Mouse (Mus musculus) lung, postnatal 0 days (tissue): ENCODE measurements around the gene Dlgap1. TPM values are rescaled to one million over a fixed set of nuclear protein-coding genes. Genes with fewer than 3 reads are reported as not detected.
"Not testable (repeated sequence)": the region's sequence is repeated elsewhere in the genome, so short reads cannot be mapped to it uniquely, and the experiment has no call there.

Source experiments
- ATAC-seq: fragments of 200-750 bp; cut with Nextera tagmentation; 2 replicates; pipeline ENCODE4 v1.8.0; 2017; ENCODE audit warnings: moderate library complexity
- DNase-seq: peaks from one replicate; pipeline ENCODE4 v3.0.0-alpha.2; 2016; ENCODE audit warnings: low spot score
- H3K27ac ChIP-seq: fragments of 300-500 bp; sonication (generic); 2 replicates; pipeline ENCODE4 v1.5.1; 2014; ENCODE audit warnings: antibody characterized with exemption, mild to moderate bottlenecking, low read length, mixed read lengths
- H3K27me3 ChIP-seq: fragments of 300-500 bp; sonication (generic); replicated peaks from 2 replicates; pipeline ENCODE4 v1.6.1; 2014; ENCODE audit warnings: low read length, mixed read lengths; ENCODE audit not compliant: insufficient read depth
- H3K36me3 ChIP-seq: fragments of 300-500 bp; sonication (generic); 2 replicates; pipeline ENCODE4 v1.6.1; 2014; ENCODE audit warnings: low read length, mixed read lengths; ENCODE audit not compliant: insufficient read depth
- H3K4me1 ChIP-seq: fragments of 300-500 bp; sonication (generic); 2 replicates; pipeline ENCODE4 v1.6.1; 2014; ENCODE audit warnings: antibody characterized with exemption, low read depth, low read length, mixed read lengths; ENCODE audit not compliant: insufficient read depth
- H3K4me2 ChIP-seq: fragments of 300-500 bp; sonication (generic); replicated peaks from 2 replicates; pipeline ENCODE4 v1.6.1; 2014; ENCODE audit warnings: low read depth, mild to moderate bottlenecking, low read length, moderate library complexity, mixed read lengths
- H3K4me3 ChIP-seq: fragments of 300-500 bp; sonication (generic); 2 replicates; pipeline ENCODE4 v1.5.1; 2014; ENCODE audit warnings: low read depth, low read length
- H3K9ac ChIP-seq: fragments of 300-500 bp; sonication (generic); replicated peaks from 2 replicates; pipeline ENCODE4 v1.6.1; 2014; ENCODE audit warnings: low read depth, mild to moderate bottlenecking
- H3K9me3 ChIP-seq: fragments of 300-500 bp; sonication (generic); 2 replicates; pipeline ENCODE4 v1.6.1; 2016; ENCODE audit warnings: low read length, mixed read lengths
- CTCF ChIP-seq: IDR thresholded peaks from 2 replicates; pipeline ENCODE4 v1.5.1; 2016; ENCODE audit warnings: antibody characterized with exemption, mild to moderate bottlenecking
- EP300 ChIP-seq: IDR thresholded peaks from 2 replicates; pipeline ENCODE4 v1.6.1; 2016; ENCODE audit warnings: antibody characterized with exemption, mild to moderate bottlenecking, control low read depth
- WGBS: fragments of 180-500 bp; shearing (Covaris S2); extraction: QIAGEN DNeasy Blood & Tissue Kit; methylation state at CpG from one replicate; pipeline ENCODE4 v1.1.7; 2014; 5-methylcytosine and 5-hydroxymethylcytosine counted together
- polyA plus RNA-seq: library from polyadenylated mRNA; unstranded; fragments of >200 nt; fragmentation: Nextera tagmentation; extraction: Ambion mirVana; gene quantifications from 2 replicates; pipeline ENCODE4 v1.2.1, GENCODE M21; 2015

The Dlgap1 gene
- polyA plus RNA-seq, 1 experiment from 2014 or later: 0.26 TPM

GRCm38 (mm10) chr17:70834430-70834965 lies 865.6 kb downstream of the Dlgap1 start:
- ATAC-seq (peak; percentile 60), DNase-seq (peak; percentile 53)
- Histone ChIP-seq H3K4me1 (peaks cover 6% of the 10 kb centered on the region; the same call in 1 of the 2 replicates), H3K9me3 (no peaks in the 10 kb centered on the region), H3K4me2 (peak overlapping the region; percentile 83), H3K27ac (0 out of 2 replicates have a peak overlapping the region, but pooled peaks have one; percentile 21), H3K9ac (peak overlapping the region; percentile 48; the same call in 1 of the 2 replicates), H3K4me3 (peak overlapping the region; percentile 40), H3K27me3 (no peaks in the 10 kb centered on the region), H3K36me3 (no peaks in the 10 kb centered on the region)
- TF ChIP-seq EP300 (0 out of 2 replicates have a peak, but pooled peaks have one; percentile 9), CTCF (no peak)
- 2% methylated on average over 29 of the region's 29 CpGs for WGBS

DNA sequence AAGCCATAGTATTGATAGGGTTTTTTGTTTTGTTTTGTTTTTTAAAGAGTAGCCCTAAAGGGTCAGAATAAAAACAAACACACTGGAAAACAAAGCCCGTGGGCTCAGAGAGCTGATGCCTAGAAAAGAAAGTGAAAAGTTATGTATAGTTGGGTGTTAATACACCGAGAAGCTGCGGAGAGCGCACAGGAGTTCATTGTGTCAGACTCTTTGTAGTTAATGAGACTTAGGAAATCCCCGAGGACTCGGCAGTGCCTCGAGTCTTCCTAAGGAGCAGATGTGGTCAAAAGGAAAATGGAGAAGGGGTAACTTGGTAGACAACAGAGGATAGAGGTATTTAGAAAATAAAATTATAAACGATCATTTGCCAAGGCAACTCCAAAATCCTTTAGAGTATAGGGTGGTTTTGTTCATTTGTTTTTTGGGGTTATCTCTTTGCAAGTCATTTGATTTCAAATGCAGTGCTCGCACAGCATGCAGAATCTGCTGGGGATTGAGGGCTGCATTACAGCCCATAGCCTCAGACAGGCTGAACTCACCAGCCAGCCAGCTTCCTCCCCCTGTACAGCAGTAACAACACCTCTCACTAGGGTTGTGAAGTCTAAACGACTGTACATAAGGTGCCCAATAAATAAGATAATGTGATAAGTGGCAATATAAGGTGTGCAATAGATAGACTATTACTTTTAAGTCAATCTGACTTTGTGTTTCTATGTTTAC lies 866.4 kb downstream of the Dlgap1 start:
- no peak for TF ChIP-seq EP300
- TF ChIP-seq CTCF: no peak
- no peaks in the 10 kb centered on the region for H3K36me3 ChIP-seq
- H3K27ac ChIP-seq: no peak overlapping the region
- 11% methylated on average over 10 of the region's 10 CpGs for WGBS
- H3K9me3 ChIP-seq: no peaks in the 10 kb centered on the region
- DNase-seq: no peak
- H3K27me3 ChIP-seq: no peaks in the 10 kb centered on the region
- no peak for ATAC-seq
- H3K4me1 ChIP-seq: peaks cover 6% of the 10 kb centered on the region; the same call in 1 of the 2 replicates
- H3K4me2 ChIP-seq: peak overlapping the region; percentile 83
- 0 out of 2 replicates have a peak overlapping the region, but pooled peaks have one; percentile 48 for H3K9ac ChIP-seq
- peak overlapping the region; percentile 40 for H3K4me3 ChIP-seq

DNA sequence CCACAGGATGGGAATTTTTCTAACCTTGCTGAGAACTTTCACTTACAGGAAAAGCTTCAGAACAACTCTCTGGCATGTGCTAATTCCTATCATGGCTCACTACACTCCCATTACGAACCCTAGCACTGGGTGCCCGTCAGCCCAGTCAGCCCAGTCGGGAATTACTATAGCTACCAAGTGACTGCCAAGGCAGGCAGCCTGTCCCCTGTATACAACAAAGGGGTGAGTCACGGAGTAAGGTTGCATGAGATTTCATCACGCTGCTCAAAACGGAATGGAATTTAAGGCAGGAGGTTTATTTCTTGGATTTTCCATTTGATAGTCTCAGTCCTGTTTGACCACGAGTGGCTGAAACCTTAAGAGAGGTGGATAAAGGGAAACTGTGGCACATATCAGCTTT lies 867.9 kb downstream of the Dlgap1 start:
- H3K36me3 ChIP-seq: no peaks in the 10 kb centered on the region
- DNase-seq: peak; percentile 39
- ATAC-seq: peak; percentile 48; the same call in 1 of the 2 replicates
- 63% methylated on average over 7 of the region's 7 CpGs for WGBS
- no peak overlapping the region for H3K4me3 ChIP-seq
- no peak for TF ChIP-seq EP300
- no peak for TF ChIP-seq CTCF
- H3K4me1 ChIP-seq: peaks cover 6% of the 10 kb centered on the region; the same call in 1 of the 2 replicates
- H3K27me3 ChIP-seq: no peaks in the 10 kb centered on the region
- no peaks in the 10 kb centered on the region for H3K9me3 ChIP-seq
- H3K27ac ChIP-seq: no peak overlapping the region
- H3K4me2 ChIP-seq: no peak overlapping the region
- no peak overlapping the region for H3K9ac ChIP-seq

- H3K27me3 ChIP-seq, H3K4me2 ChIP-seq, H3K27ac ChIP-seq, H3K9me3 ChIP-seq, H3K4me1 ChIP-seq, H3K9ac ChIP-seq, H3K4me3 ChIP-seq, H3K36me3 ChIP-seq, DNase-seq, ATAC-seq: not testable (repeated sequence)
- 98% methylated on average over 5 of the region's 6 CpGs for WGBS
Measured at GRCm38 (mm10) chr17:70837474-70837873, 868.6 kb downstream of the Dlgap1 start.

DNA sequence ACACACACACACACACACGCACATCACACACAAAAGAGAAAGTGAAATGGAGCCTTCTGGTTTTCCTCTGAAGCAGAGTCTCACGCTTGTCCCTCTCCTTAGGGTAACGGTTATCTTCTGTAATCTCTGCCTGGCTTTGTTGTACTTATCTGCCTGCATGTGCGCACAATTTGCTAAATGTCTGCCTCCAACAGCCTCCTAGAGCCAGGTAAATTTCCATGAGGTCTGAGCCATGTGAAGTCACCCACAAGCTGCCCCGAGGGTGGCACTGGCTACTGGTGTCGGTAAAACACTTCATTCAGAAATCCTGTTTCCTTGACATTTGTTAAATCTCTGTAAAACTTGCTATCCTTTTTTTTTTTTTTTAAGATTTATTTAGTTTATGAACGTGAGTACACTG lies 869.2 kb downstream of the Dlgap1 start:
- Histone ChIP-seq H3K27ac (no peak overlapping the region), H3K27me3 (no peaks in the 10 kb centered on the region), H3K4me3 (no peak overlapping the region), H3K9ac (no peak overlapping the region), H3K9me3 (no peaks in the 10 kb centered on the region), H3K36me3 (no peaks in the 10 kb centered on the region), H3K4me1 (peaks cover 6% of the 10 kb centered on the region; the same call in 1 of the 2 replicates), H3K4me2 (no peak overlapping the region)
- DNase-seq (no peak), ATAC-seq (no peak)
- WGBS: 76% methylated on average over 7 of the region's 7 CpGs
- TF ChIP-seq CTCF (no peak), EP300 (no peak)

- Histone ChIP-seq H3K4me3 (no peak overlapping the region), H3K9ac (no peak overlapping the region), H3K27ac (no peak overlapping the region), H3K4me1 (peaks cover 6% of the 10 kb centered on the region; the same call in 1 of the 2 replicates), H3K36me3 (peaks cover 1% of the 10 kb centered on the region; the same call in 1 of the 2 replicates), H3K4me2 (no peak overlapping the region), H3K9me3 (no peaks in the 10 kb centered on the region), H3K27me3 (no peaks in the 10 kb centered on the region)
- DNase-seq (no peak), ATAC-seq (no peak)
- WGBS: 75% methylated on average over 5 of the region's 5 CpGs
- TF ChIP-seq CTCF (no peak), EP300 (no peak)
Measured at GRCm38 (mm10) chr17:70838533-70838932, 869.7 kb downstream of the Dlgap1 start.
